Mouse (Mus musculus) spleen, adult 2 months (tissue): ENCODE results near the gene Map3k21.

ENCODE experiments used
- CTCF ChIP-seq: fragments of 200-500 bp; IDR thresholded peaks from 2 replicates; pipeline ENCODE4 v1.5.1; 2011; ENCODE audit warnings: mild to moderate bottlenecking, inconsistent platforms; ENCODE audit not compliant: insufficient read depth, insufficient read length, insufficient replicate concordance; ENCODE audit errors: extremely low read depth
- POLR2A ChIP-seq: fragments of 200-500 bp; IDR thresholded peaks from 2 replicates; pipeline ENCODE4 v1.6.1; 2011; ENCODE audit warnings: low read depth, low read length, inconsistent platforms

DNA sequence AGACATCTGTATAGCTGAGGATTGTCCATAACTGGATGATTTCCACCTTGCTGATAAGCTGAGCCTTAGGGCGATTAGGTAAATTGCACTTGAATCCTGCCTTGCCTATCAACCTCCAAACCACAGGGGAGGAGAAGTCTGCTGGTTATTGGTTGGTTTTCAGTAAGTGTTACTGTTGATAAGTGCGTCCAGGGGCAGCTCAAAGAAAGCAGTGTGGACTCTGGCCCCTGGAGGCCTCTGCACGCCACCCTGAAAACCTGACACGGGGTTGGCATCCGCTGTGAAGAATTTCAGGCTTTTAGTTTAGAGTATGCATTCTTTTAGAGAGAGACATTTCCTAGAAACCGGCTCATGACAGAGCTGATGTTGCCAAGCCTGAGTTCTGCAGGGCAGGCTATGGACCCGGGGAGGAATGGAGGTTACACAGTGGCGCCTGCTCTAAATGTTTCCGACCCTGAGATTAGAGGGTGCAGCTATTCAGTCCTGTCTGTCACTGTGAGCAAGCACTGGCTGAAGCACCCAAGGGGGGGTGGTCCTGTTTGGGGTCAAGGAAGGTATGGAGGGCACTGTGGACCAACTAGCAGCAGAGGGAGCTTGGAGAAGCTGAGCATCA lies 38.6 kb downstream of the Map3k21 start:
- no peak for TF ChIP-seq CTCF
- no peak for TF ChIP-seq POLR2A
